Mouse (Mus musculus) intestine, postnatal 0 days (tissue): ENCODE measurements around the gene Hspb3. TPM values are rescaled to one million over a fixed set of nuclear protein-coding genes. Genes with fewer than 3 reads are reported as not detected.

Source experiments
- ATAC-seq: fragments of 200-750 bp; cut with Nextera tagmentation; 2 replicates; pipeline ENCODE4 v1.8.0; 2017; ENCODE audit warnings: mild to moderate bottlenecking, moderate TSS enrichment, moderate library complexity
- H3K27ac ChIP-seq: fragments of 300-500 bp; sonication (generic); 2 replicates; pipeline ENCODE4 v1.5.1; 2014; ENCODE audit warnings: mild to moderate bottlenecking, low read depth, low read length, moderate library complexity
- H3K27me3 ChIP-seq: fragments of 300-500 bp; sonication (generic); replicated peaks from 2 replicates; pipeline ENCODE4 v1.6.1; 2014; ENCODE audit warnings: low read length, mixed read lengths; ENCODE audit not compliant: control insufficient read depth, insufficient read depth
- H3K36me3 ChIP-seq: fragments of 300-500 bp; sonication (generic); 2 replicates; pipeline ENCODE4 v1.6.1; 2014; ENCODE audit warnings: mild to moderate bottlenecking, moderate library complexity; ENCODE audit not compliant: control insufficient read depth, insufficient read depth
- H3K4me1 ChIP-seq: fragments of 300-500 bp; sonication (generic); replicated peaks from 2 replicates; pipeline ENCODE4 v1.6.1; 2014; ENCODE audit warnings: antibody characterized with exemption, low read length, mixed read lengths; ENCODE audit not compliant: control insufficient read depth, insufficient read depth
- H3K4me2 ChIP-seq: fragments of 300-500 bp; sonication (generic); replicated peaks from 2 replicates; pipeline ENCODE4 v1.6.1; 2014; ENCODE audit warnings: low read depth, mild to moderate bottlenecking, moderate library complexity
- H3K4me3 ChIP-seq: fragments of 300-500 bp; sonication (generic); 2 replicates; pipeline ENCODE4 v1.5.1; 2014; ENCODE audit warnings: low read depth, low read length
- H3K9ac ChIP-seq: fragments of 300-500 bp; sonication (generic); 2 replicates; pipeline ENCODE4 v1.6.1; 2014; ENCODE audit warnings: mild to moderate bottlenecking, low read depth, low read length
- H3K9me3 ChIP-seq: fragments of 300-500 bp; sonication (generic); 2 replicates; pipeline ENCODE4 v1.6.1; 2016; ENCODE audit warnings: mixed run types; ENCODE audit not compliant: control insufficient read depth
- CTCF ChIP-seq: sonication (generic); IDR thresholded peaks from 2 replicates; pipeline ENCODE4 v1.5.1; 2016; ENCODE audit warnings: low read depth, mild to moderate bottlenecking, control low read depth, antibody characterized with exemption, moderate library complexity
- WGBS: fragments of 180-500 bp; shearing (Covaris S2); extraction: QIAGEN DNeasy Blood & Tissue Kit; methylation state at CpG from one replicate; pipeline ENCODE4 v1.1.7; 2014; 5-methylcytosine and 5-hydroxymethylcytosine counted together
- polyA plus RNA-seq: library from polyadenylated mRNA; unstranded; fragments of >200 nt; fragmentation: Nextera tagmentation; extraction: Ambion mirVana; gene quantifications from 2 replicates; pipeline ENCODE4 v1.2.1, GENCODE M21; 2015

The Hspb3 gene
- polyA plus RNA-seq, result 0.25 TPM in 1 of 2 replicates, not detected in the other

DNA sequence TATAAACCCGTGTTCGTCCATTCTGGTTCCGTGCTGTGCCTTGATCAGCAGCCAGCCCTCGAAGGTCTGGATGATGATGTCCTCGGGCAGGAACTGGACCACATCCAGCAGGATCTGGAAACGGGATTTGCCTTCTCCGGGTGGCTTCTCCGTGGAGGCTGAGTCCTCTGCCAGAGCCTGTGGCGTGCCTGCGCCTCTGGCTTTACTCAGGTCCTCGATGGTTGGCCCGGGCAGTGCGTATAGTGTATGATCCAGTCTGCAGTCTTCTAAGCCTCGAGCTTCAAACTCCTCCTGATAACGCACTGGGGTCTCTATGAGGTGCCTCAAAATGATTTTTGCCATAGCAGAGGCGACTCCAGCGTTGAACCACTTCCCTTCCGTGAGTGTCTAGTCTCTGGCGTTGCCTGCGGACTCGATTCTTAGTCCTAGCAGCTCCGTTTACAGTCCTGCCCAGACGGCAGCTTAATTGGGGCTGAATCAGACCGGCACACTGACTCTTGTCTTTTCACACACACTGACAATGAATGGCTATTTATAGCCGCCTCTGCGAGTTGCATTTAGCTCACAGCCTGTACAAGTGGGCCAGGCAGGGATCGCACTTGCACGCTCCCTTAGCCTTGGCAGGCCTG lies at the start of gene Hspb3:
Gene Hspb3, minus strand, starts transcription at position 526 of the 629 bp plus-strand sequence.
- H3K27ac ChIP-seq, result no peak within 1 kb of the TSS
- no peaks in the 10 kb centered on the region for H3K9me3 ChIP-seq
- H3K9ac ChIP-seq, result no peak within 1 kb of the TSS
- no peak for TF ChIP-seq CTCF
- no peaks in the 10 kb centered on the region for H3K36me3 ChIP-seq
- no peak within 1 kb of the TSS for H3K4me2 ChIP-seq
- H3K4me1 ChIP-seq, result no peaks in the 10 kb centered on the region
- WGBS, result 59% methylated on average over 28 of the region's 28 CpGs
- no peaks in the 10 kb centered on the region for H3K27me3 ChIP-seq
- H3K4me3 ChIP-seq, result no peak within 1 kb of the TSS
- no peak for ATAC-seq

DNA sequence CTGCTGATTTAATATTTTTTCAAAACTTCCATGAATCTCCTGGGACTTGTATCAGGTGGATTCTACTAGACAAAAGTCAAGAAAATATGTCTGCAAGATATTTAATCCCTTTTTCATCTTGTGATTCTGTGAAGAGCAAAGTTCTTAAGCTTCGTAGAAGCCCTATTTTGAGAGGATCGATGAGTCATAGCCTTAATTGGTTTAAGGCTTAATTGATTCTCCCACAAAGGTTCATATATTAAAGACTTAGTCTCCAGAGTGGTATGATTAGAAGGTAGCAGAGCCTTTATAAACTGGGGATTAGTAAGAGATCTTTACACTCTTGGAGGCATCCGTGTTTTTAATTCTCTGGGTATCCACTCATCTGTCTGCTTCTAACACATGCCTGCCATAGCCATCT lies 49.7 kb upstream of the Hspb3 start:
- H3K4me1 ChIP-seq, result no peaks in the 10 kb centered on the region
- no peak for TF ChIP-seq CTCF
- H3K4me3 ChIP-seq, result no peak overlapping the region
- H3K27me3 ChIP-seq, result no peaks in the 10 kb centered on the region
- no peaks in the 10 kb centered on the region for H3K36me3 ChIP-seq
- no peak overlapping the region for H3K4me2 ChIP-seq
- no peak for ATAC-seq
- H3K9me3 ChIP-seq, result no peaks in the 10 kb centered on the region
- WGBS, result 83% methylated on average over 3 of the region's 3 CpGs
- no peak overlapping the region for H3K9ac ChIP-seq
- H3K27ac ChIP-seq, result no peak overlapping the region

DNA sequence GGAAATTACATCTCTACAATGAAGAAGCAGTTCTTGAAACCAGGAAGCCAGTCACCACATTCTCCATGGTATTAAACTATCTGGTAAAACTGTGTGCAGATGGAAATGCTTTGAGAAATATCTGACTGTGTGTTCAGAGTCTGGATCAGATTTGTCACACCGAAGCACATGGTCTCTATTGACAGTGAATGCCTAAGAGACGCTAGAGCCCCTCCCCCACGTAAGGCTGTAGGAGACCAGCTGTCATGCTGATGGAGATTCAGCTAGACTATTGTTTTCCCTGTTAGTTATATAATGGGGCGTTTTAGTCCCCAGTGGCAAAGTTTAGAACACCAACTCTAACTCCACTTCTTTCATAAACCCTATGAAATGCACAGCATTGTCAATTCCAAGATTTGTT lies 42.7 kb upstream of the Hspb3 start:
- Histone ChIP-seq H3K4me2 (no peak overlapping the region), H3K36me3 (no peaks in the 10 kb centered on the region), H3K9me3 (no peaks in the 10 kb centered on the region), H3K4me3 (no peak overlapping the region), H3K4me1 (no peaks in the 10 kb centered on the region), H3K27ac (no peak overlapping the region), H3K9ac (no peak overlapping the region), H3K27me3 (no peaks in the 10 kb centered on the region)
- ATAC-seq, result no peak
- 36% methylated on average over 4 of the region's 4 CpGs for WGBS
- no peak for TF ChIP-seq CTCF

DNA sequence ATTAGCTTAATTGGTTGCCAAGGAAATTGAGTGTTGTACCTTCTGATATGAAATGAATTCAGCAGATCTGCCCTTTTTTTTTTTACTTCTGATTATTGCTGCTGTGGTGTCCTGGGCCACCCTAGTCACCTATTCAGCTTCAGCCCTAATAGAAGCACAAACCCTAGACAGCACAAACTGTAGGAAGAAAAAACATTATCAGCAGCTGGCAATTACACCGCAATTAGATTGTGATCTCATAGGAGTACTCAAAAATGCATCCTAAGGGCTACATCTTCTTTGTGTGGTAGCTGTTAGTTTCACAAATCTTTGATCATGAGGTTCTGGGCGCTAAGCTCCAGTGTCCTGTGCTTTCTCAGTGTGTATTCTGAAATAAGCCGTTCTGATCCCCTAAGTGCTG lies 37.7 kb upstream of the Hspb3 start:
- no peaks in the 10 kb centered on the region for H3K27me3 ChIP-seq
- no peak for ATAC-seq

GRCm38 (mm10) chr13:113699928-113700327 lies 36.5 kb upstream of the Hspb3 start:
- no peaks in the 10 kb centered on the region for H3K9me3 ChIP-seq
- no peaks in the 10 kb centered on the region for H3K4me1 ChIP-seq
- WGBS, result 95% methylated on average over 8 of the region's 8 CpGs
- H3K4me3 ChIP-seq, result no peak overlapping the region
- H3K9ac ChIP-seq, result no peak overlapping the region
- no peak for ATAC-seq
- H3K27me3 ChIP-seq, result no peaks in the 10 kb centered on the region
- no peak overlapping the region for H3K4me2 ChIP-seq
- H3K36me3 ChIP-seq, result no peaks in the 10 kb centered on the region
- no peak overlapping the region for H3K27ac ChIP-seq
- no peak for TF ChIP-seq CTCF

More for the DNA sequence above, 37.7 kb upstream of the Hspb3 start:
- no peaks in the 10 kb centered on the region for H3K4me1 ChIP-seq
- TF ChIP-seq CTCF, result no peak
- H3K4me2 ChIP-seq, result no peak overlapping the region
- 76% methylated on average over 3 of the region's 3 CpGs for WGBS
- no peak overlapping the region for H3K27ac ChIP-seq
- H3K4me3 ChIP-seq, result no peak overlapping the region
- no peaks in the 10 kb centered on the region for H3K36me3 ChIP-seq
- no peaks in the 10 kb centered on the region for H3K9me3 ChIP-seq
- no peak overlapping the region for H3K9ac ChIP-seq

DNA sequence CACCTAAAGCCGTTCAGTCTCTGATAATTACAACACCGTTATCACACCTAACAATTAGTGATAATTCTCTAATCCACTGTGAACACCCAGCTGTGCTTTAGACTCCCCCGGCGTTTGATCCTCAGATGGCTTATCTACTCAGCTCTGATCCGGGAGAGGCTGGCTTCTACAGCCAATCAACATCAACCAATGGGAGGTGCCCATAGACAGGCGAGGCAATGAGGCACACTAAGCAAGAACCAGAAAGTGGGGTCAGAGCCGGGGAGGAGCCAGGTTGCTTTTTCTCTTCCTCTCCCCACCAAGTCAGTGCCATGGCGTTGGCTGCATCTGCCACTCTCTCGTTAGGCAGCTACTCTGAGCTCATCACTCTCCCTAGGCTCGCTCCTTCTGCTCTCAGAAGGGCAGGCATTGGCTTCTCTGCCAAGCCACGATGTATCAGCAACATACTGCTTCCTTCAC lies 36.0 kb upstream of the Hspb3 start:
- no peak for TF ChIP-seq CTCF
- no peaks in the 10 kb centered on the region for H3K36me3 ChIP-seq
- 51% methylated on average over 11 of the region's 11 CpGs for WGBS
- no peak overlapping the region for H3K4me3 ChIP-seq
- H3K4me1 ChIP-seq, result no peaks in the 10 kb centered on the region
- H3K9ac ChIP-seq, result no peak overlapping the region
- H3K4me2 ChIP-seq, result no peak overlapping the region
- H3K27ac ChIP-seq, result no peak overlapping the region
- no peak for ATAC-seq
- H3K9me3 ChIP-seq, result no peaks in the 10 kb centered on the region
- no peaks in the 10 kb centered on the region for H3K27me3 ChIP-seq

DNA sequence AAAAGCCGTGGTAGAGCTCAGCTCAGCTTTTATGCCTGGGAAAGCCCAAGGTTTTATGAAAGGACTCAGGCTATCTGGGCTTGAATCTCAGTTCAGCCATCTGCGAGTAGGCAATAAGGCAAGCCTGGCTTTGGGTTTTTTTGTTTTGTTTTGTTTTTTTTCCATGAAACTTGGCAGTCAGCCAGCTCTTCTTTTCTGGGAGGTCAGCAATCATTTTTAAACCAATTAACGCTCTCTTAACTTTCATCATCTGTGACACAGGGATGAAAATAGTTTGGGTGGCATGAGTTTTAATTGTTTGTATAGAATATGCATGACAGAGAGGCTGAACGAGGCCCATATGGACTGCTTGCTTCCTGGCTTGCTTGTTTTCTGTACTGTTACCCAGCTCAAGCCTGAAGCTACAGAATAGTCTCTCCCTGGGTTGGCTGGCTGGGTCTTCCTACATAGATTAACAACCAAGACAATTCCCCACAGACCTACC lies 33.4 kb upstream of the Hspb3 start:
- Histone ChIP-seq H3K4me3 (no peak overlapping the region), H3K9me3 (no peaks in the 10 kb centered on the region), H3K27me3 (no peaks in the 10 kb centered on the region), H3K9ac (no peak overlapping the region), H3K36me3 (no peaks in the 10 kb centered on the region), H3K4me1 (no peaks in the 10 kb centered on the region), H3K27ac (no peak overlapping the region), H3K4me2 (no peak overlapping the region)
- no peak for ATAC-seq
- TF ChIP-seq CTCF, result no peak
- 53% methylated on average over 4 of the region's 4 CpGs for WGBS
